Mouse (Mus musculus) neural tube, embryonic 14.5 days (tissue): ENCODE measurements at regions not wholly inside any gene's neighbourhood (a gene's known extent, or its start where the extent isn't known, plus 50 kb on each side); places are given as distances from the start of the nearest gene placed in this dataset.
"Not testable (repeated sequence)": the region's sequence is repeated elsewhere in the genome, so short reads cannot be mapped to it uniquely, and the experiment has no call there.

Experiments
- ATAC-seq: fragments of 200-750 bp; cut with Nextera tagmentation; 2 replicates; pipeline ENCODE4 v1.8.0; 2017; ENCODE audit warnings: low read depth, mild to moderate bottlenecking, moderate TSS enrichment, moderate library complexity
- H3K27ac ChIP-seq: fragments of 300-500 bp; sonication (generic); 2 replicates; pipeline ENCODE4 v1.5.1; 2014; ENCODE audit warnings: low read depth, mild to moderate bottlenecking, control low read depth, low read length, moderate library complexity, mixed read lengths
- H3K27me3 ChIP-seq: fragments of 300-500 bp; sonication (generic); 2 replicates; pipeline ENCODE4 v1.6.1; 2014; ENCODE audit warnings: low read length; ENCODE audit not compliant: control insufficient read depth, insufficient read depth
- H3K36me3 ChIP-seq: fragments of 300-500 bp; sonication (generic); 2 replicates; pipeline ENCODE4 v1.6.1; 2014; ENCODE audit warnings: low read length, mixed read lengths; ENCODE audit not compliant: control insufficient read depth, insufficient read depth
- H3K4me1 ChIP-seq: fragments of 300-500 bp; sonication (generic); 2 replicates; pipeline ENCODE4 v1.6.1; 2014; ENCODE audit warnings: low read length; ENCODE audit not compliant: control insufficient read depth, insufficient read depth
- H3K4me2 ChIP-seq: fragments of 300-500 bp; sonication (generic); 2 replicates; pipeline ENCODE4 v1.6.1; 2014; ENCODE audit warnings: mild to moderate bottlenecking, low read depth, low read length, control low read depth
- H3K4me3 ChIP-seq: fragments of 300-500 bp; sonication (generic); 2 replicates; pipeline ENCODE4 v1.5.1; 2014; ENCODE audit warnings: low read depth, low read length, control low read depth, mixed read lengths
- H3K9ac ChIP-seq: fragments of 300-500 bp; sonication (generic); replicated peaks from 2 replicates; pipeline ENCODE4 v1.6.1; 2014; ENCODE audit warnings: low read depth, mild to moderate bottlenecking, control low read depth, low read length, mixed read lengths
- H3K9me3 ChIP-seq: fragments of 300-500 bp; sonication (generic); 2 replicates; pipeline ENCODE4 v1.6.1; 2016; ENCODE audit warnings: low read length; ENCODE audit not compliant: control insufficient read depth
- WGBS: fragments of 180-500 bp; shearing (Covaris S2); extraction: QIAGEN DNeasy Blood & Tissue Kit; methylation state at CpG from one replicate; pipeline ENCODE4 v1.1.7; 2014; 5-methylcytosine and 5-hydroxymethylcytosine counted together

GRCm38 (mm10) chr12:11831292-11831691 lies 375.4 kb downstream of the Rad51ap2 start:
- Histone ChIP-seq H3K36me3 (no peaks in the 10 kb centered on the region), H3K9ac (no peak overlapping the region), H3K9me3 (no peaks in the 10 kb centered on the region), H3K4me2 (no peak overlapping the region), H3K27me3 (no peaks in the 10 kb centered on the region), H3K4me3 (no peak overlapping the region), H3K27ac (no peak overlapping the region), H3K4me1 (no peaks in the 10 kb centered on the region)
- WGBS, result 64% methylated on average over 5 of the region's 5 CpGs
- ATAC-seq, result peak; percentile 17; the same call in 1 of the 2 replicates

GRCm38 (mm10) chr12:11837819-11838472 lies 382.1 kb downstream of the Rad51ap2 start:
- Histone ChIP-seq H3K27ac (no peak overlapping the region), H3K9me3 (no peaks in the 10 kb centered on the region), H3K4me1 (no peaks in the 10 kb centered on the region), H3K9ac (no peak overlapping the region), H3K4me2 (no peak overlapping the region), H3K4me3 (no peak overlapping the region), H3K36me3 (no peaks in the 10 kb centered on the region), H3K27me3 (no peaks in the 10 kb centered on the region)
- WGBS, result 71% methylated on average over 3 of the region's 3 CpGs
- no peak for ATAC-seq

GRCm38 (mm10) chr12:11851034-11851433 lies 395.2 kb downstream of the Rad51ap2 start:
- WGBS, result 46% methylated on average over 3 of the region's 3 CpGs
- H3K27ac ChIP-seq, result no peak overlapping the region

GRCm38 (mm10) chr12:11881809-11882208 lies 380.1 kb upstream of the Fam49a start:
- 96% methylated on average over 11 of the region's 11 CpGs for WGBS
- not testable (repeated sequence) for H3K27me3 ChIP-seq, H3K9ac ChIP-seq, H3K27ac ChIP-seq, H3K9me3 ChIP-seq, H3K4me2 ChIP-seq, H3K4me3 ChIP-seq, H3K36me3 ChIP-seq, H3K4me1 ChIP-seq
- ATAC-seq, result peak; percentile 51; the same call in 1 of the 2 replicates

More at GRCm38 (mm10) chr12:11851034-11851433, 395.2 kb downstream of the Rad51ap2 start:
- Histone ChIP-seq H3K4me1 (no peaks in the 10 kb centered on the region), H3K4me3 (no peak overlapping the region), H3K27me3 (no peaks in the 10 kb centered on the region), H3K4me2 (no peak overlapping the region), H3K36me3 (no peaks in the 10 kb centered on the region), H3K9me3 (no peaks in the 10 kb centered on the region), H3K9ac (no peak overlapping the region)
- no peak for ATAC-seq

- no peaks in the 10 kb centered on the region for H3K4me1 ChIP-seq
- no peaks in the 10 kb centered on the region for H3K36me3 ChIP-seq
- no peak overlapping the region for H3K4me3 ChIP-seq
- H3K9ac ChIP-seq, result no peak overlapping the region
- H3K27me3 ChIP-seq, result no peaks in the 10 kb centered on the region
- no peak overlapping the region for H3K4me2 ChIP-seq
- no peak for ATAC-seq
- H3K27ac ChIP-seq, result no peak overlapping the region
- H3K9me3 ChIP-seq, result no peaks in the 10 kb centered on the region
Measured at GRCm38 (mm10) chr12:11887291-11887690, 374.6 kb upstream of the Fam49a start.

GRCm38 (mm10) chr12:11899031-11899430 lies 362.9 kb upstream of the Fam49a start:
- Histone ChIP-seq H3K9me3 (no peaks in the 10 kb centered on the region), H3K4me1 (no peaks in the 10 kb centered on the region), H3K9ac (no peak overlapping the region), H3K27me3 (no peaks in the 10 kb centered on the region), H3K27ac (no peak overlapping the region), H3K4me3 (no peak overlapping the region), H3K36me3 (no peaks in the 10 kb centered on the region), H3K4me2 (no peak overlapping the region)
- WGBS, result 77% methylated on average over 3 of the region's 3 CpGs
- no peak for ATAC-seq

- Histone ChIP-seq H3K9me3 (no peaks in the 10 kb centered on the region), H3K27me3 (no peaks in the 10 kb centered on the region), H3K9ac (no peak overlapping the region), H3K27ac (no peak overlapping the region), H3K4me1 (no peaks in the 10 kb centered on the region), H3K36me3 (no peaks in the 10 kb centered on the region), H3K4me3 (no peak overlapping the region), H3K4me2 (no peak overlapping the region)
- ATAC-seq, result peak; percentile 85
- 56% methylated on average over 4 of the region's 4 CpGs for WGBS
Measured at GRCm38 (mm10) chr12:11906588-11906987, 355.4 kb upstream of the Fam49a start.
